Mouse (Mus musculus) lung, postnatal 0 days (tissue): ENCODE measurements around the gene Fcer1g.

Experiments
- CTCF ChIP-seq: IDR thresholded peaks from 2 replicates; pipeline ENCODE4 v1.5.1; 2016; ENCODE audit warnings: antibody characterized with exemption, mild to moderate bottlenecking
- EP300 ChIP-seq: IDR thresholded peaks from 2 replicates; pipeline ENCODE4 v1.6.1; 2016; ENCODE audit warnings: antibody characterized with exemption, mild to moderate bottlenecking, control low read depth

GRCm38 (mm10) chr1:171245353-171245752, 11.2 kb upstream of the Fcer1g start:
- TF ChIP-seq CTCF (no peak), EP300 (no peak)
